Mouse (Mus musculus): ENCODE measurements around the gene Bcl2l11. TPM values are rescaled to one million over a fixed set of nuclear protein-coding genes. Genes with fewer than 3 reads are reported as not detected.
"Not testable (repeated sequence)": the region's sequence is repeated elsewhere in the genome, so short reads cannot be mapped to it uniquely, and the experiment has no call there.

Bcl2l11 gene
- total RNA-seq, 2 experiments from 2014 or later = 15.1 to 21.2 TPM

GRCm38 (mm10) chr2:128169972-128170371 lies 44.1 kb downstream of the Bcl2l11 start:
- ATAC-seq (ENCODE audit: poor library complexity, severe bottlenecking) = no peak

DNA sequence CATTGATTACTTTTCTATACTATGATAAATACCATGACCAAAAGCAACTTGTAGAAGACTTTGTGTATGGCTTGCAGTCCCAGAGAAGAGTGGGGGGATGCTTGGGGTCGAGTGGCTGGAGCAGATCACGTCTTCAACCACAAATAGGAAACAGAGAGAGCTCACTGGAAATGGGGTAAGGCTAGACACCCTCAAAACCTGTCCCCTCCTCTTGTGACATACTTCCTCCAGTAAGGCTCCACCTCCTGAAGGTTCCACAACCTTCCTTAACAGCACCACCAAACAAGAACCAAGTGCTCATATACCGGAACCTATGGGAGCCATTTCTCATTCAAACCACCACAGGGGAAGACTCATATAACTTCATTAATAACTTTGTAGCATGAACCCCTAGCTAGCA lies 44.8 kb downstream of the Bcl2l11 start:
- ATAC-seq (ENCODE audit: poor library complexity, severe bottlenecking) = peak; percentile 76

- no peak for ATAC-seq (ENCODE audit: poor library complexity, severe bottlenecking)
Observed at GRCm38 (mm10) chr2:128172266-128172665, 46.4 kb downstream of the Bcl2l11 start.

DNA sequence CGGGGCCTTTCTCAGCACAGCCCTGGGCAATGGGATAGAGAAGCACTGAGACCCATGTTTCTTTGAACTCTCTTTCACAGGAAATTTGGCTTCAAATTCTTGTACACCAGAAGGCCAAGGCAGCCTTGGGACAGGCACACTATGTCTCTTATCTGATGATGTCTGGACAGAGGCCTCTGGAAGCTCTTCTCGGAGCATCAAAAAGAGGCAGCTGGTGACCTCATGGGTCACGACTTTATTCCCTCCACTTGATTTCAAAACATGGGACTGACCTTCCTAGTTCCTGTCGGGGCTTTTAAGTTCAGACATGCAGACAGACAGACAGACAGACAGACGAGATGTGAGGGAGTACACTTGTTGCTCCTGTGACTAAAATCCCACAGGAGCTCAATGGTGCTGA lies 48.3 kb downstream of the Bcl2l11 start:
- ATAC-seq (ENCODE audit: poor library complexity, severe bottlenecking) = no peak

DNA sequence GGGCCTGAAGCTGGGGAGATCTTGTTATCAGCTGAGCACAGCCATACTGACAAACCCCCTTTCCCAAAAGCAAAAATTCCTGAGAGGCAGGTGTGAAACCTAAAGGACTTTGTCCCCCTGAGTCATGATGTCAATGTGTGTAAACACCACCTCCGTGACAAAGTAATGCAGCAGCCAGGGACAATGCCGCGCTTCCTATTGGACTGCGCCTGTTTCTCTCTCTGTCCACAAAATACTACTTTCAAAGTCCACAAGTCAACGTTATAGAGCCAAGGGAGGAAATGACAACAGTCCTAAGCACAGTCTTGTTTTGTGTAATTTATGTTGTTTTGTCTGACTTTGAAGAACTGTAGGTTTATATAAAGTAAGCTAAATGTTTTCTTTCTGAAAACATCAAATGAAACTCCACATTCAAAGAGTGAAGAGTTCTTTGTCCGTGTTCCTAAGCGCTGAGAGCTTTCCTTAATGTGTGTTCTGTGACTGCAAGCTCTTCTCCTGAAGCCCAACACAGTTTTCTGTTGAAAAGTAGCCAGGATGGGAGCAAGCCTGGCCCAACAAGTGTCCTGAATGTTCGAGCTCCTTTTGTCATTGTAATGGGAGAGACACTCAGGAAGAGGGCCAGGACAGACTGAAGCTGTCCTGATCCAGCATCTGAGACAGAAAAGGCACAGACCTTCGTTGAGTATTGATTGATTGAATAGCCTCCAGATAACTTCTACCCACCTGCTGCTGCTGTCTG lies 48.9 kb downstream of the Bcl2l11 start:
- no peak for ATAC-seq (ENCODE audit: poor library complexity, severe bottlenecking)

DNA sequence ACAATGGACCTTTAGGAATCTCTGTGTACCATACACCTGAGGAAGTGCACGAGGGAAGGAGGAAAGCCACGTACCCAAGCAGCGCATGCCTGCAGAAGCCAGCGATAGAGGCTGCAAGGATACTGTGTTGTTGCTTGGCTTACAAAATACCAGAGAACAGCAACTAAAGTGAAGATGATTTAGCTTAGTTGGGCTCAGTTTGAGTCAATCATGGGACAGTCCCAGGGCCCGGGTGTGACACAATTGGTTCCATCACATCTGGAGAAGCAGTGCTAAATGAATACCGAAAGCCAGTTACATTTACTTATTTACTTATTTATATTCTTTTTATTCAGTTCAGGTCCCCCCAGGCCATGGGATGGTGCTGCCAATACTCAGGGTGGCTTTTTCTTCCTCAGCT lies 49.8 kb downstream of the Bcl2l11 start:
- no peak for ATAC-seq (ENCODE audit: poor library complexity, severe bottlenecking)

GRCm38 (mm10) chr2:128176391-128177044 lies 50.7 kb downstream of the Bcl2l11 start:
- ATAC-seq (ENCODE audit: poor library complexity, severe bottlenecking) = peak; percentile 26; the same call in 1 of the 2 replicates

- no peak for ATAC-seq (ENCODE audit: poor library complexity, severe bottlenecking)
Observed at GRCm38 (mm10) chr2:128177241-128177661, 51.4 kb downstream of the Bcl2l11 start.

DNA sequence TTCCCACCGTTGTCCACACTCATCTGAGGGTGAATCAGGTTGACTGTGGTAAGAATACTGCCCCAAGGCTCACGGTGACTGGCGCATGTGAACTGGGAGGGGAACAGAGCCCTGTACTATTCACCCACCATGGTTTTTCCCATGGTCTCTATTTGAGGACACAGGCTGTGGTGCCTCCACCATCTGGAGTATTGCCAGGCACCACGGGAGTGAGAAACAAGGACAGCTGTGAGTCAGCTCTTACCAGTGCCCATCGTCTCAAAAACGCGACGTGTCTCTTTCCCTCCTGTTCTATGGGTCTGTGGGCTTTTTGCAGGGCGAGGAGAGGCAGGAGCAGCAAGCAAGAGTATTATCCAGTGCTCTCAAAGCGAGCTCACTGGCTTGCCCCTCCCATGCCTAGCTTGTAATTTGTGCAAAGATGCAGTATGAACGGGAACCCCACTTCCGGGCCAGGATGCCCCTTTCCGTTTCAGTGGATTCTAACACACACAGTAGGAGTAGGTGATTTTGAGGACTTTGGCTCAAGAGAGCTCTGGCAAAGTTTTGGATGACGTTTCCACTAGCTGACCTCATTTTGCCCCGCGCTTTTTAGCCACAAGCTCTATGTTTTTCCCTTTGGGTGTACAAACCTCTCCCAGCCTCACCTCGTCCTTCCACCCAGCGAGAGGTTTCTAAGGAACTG lies 53.4 kb downstream of the Bcl2l11 start:
- no peak for ATAC-seq (ENCODE audit: poor library complexity, severe bottlenecking)

GRCm38 (mm10) chr2:128179808-128180379 lies 54.1 kb downstream of the Bcl2l11 start:
- peak; percentile 54 for ATAC-seq (ENCODE audit: poor library complexity, severe bottlenecking)

DNA sequence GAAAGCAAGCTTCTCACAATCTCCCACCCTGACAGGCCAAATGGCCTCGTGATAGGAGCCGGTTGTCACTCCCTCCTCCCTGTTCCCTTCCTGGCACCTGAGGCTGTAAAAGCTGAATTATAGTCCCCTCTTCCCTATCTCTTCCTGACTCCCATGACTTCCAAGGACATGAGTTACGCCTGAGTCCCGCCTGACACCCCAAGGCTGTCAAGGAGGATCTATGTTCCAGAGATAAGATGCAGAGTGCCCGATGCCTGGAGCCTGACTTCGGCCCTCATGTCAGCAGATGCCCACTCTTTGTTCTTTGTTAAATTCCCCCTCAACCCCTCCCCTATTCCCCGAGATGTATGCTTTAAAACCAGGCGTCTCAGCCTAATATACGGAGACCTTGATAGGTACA lies 56.3 kb downstream of the Bcl2l11 start:
- ATAC-seq (ENCODE audit: poor library complexity, severe bottlenecking) = not testable (repeated sequence)

- ATAC-seq (ENCODE audit: poor library complexity, severe bottlenecking) = no peak
Observed at GRCm38 (mm10) chr2:128182751-128183150, 56.9 kb downstream of the Bcl2l11 start.

- ATAC-seq (ENCODE audit: poor library complexity, severe bottlenecking) = no peak
Observed at GRCm38 (mm10) chr2:128183762-128184161, 57.9 kb downstream of the Bcl2l11 start.

DNA sequence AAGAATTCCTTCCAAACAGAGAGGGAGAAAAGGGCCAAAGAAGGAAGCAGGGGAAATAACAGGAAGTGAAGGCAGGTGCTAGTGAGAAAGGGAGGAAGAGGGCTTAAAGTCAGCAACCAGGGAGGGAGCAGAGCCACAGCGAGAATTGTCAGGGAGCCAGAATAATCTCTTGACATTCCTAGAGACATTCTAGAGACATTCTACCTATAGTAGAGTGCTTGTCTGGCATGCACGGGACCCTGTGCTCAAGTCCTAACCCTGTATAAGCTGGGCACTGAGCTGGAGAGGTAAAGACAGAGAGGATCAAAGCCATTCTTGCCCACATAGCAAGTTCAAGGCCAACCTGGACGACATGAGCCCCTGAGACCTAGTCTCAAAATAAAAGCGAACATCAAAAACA lies 60.1 kb downstream of the Bcl2l11 start:
- ATAC-seq (ENCODE audit: poor library complexity, severe bottlenecking) = no peak

- ATAC-seq (ENCODE audit: poor library complexity, severe bottlenecking) = no peak
Observed at GRCm38 (mm10) chr2:128187277-128187676, 61.4 kb downstream of the Bcl2l11 start.

- ATAC-seq (ENCODE audit: poor library complexity, severe bottlenecking) = no peak
Observed at GRCm38 (mm10) chr2:128188461-128188860, 62.6 kb downstream of the Bcl2l11 start.

DNA sequence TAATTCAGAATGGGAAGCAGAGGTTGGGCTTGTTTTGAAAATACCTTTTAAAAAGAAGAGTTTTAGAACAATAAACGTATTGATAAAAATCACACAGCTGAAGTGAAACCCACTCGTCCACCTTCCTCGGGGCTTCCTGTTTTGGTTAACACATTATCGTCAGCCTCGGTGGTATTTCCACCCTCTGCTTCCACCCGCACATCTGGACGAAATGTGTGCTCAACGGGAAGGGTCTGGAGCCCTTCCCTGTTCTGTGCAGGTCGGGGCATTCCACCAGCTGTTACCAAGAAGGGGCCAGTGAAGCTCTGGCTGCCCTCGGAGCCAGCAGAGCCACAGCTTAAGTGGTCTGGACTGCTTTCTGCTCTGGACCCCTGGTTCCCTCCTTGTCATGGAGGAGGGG lies 63.9 kb downstream of the Bcl2l11 start:
- ATAC-seq (ENCODE audit: poor library complexity, severe bottlenecking) = peak; percentile 68

- peak; percentile 82 for ATAC-seq (ENCODE audit: poor library complexity, severe bottlenecking)
Observed at GRCm38 (mm10) chr2:128190196-128190595, 64.4 kb downstream of the Bcl2l11 start.

GRCm38 (mm10) chr2:128193411-128193810 lies 67.6 kb downstream of the Bcl2l11 start:
- no peak for ATAC-seq (ENCODE audit: poor library complexity, severe bottlenecking)

- peak; percentile 12; the same call in 1 of the 2 replicates for ATAC-seq (ENCODE audit: poor library complexity, severe bottlenecking)
Observed at GRCm38 (mm10) chr2:128197379-128197778, 71.5 kb downstream of the Bcl2l11 start.

DNA sequence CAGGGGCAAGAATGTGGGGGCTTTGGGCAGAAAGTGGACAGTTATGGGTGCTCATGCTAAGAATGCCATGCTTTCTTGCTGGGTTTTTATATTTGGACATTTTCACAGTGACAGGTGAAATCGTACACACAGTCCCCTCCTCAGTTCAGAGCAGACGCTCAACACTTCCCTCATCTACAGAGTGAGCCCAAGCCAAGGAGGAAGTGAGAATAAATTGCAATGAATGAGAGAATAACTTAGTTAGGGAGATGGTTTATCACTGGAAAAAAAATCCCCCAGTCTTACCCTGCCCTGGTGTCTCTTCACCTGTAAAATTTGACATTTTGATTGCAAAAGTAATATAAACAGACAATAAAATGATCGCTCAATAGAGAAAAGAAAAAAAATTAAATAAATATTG lies 77.3 kb downstream of the Bcl2l11 start:
- peak; percentile 75 for ATAC-seq (ENCODE audit: poor library complexity, severe bottlenecking)

All from megakaryocyte, adult 5-6 weeks (primary cell).